Mouse (Mus musculus): ENCODE results near the gene Eaf1.
A peak's percentile ranks its signal among the peaks of the same experiment; 100 is the strongest.

The Eaf1 gene

GRCm38 (mm10) chr14:31509911-31510310, 15.7 kb downstream of the Eaf1 start:
- DNase-seq (ENCODE audit: low read depth, low spot score) = no peak

- no peak for DNase-seq (ENCODE audit: low read depth, low spot score)
Measured at GRCm38 (mm10) chr14:31510322-31510721, 16.1 kb downstream of the Eaf1 start.

GRCm38 (mm10) chr14:31515895-31516294, 21.7 kb downstream of the Eaf1 start:
- DNase-seq (ENCODE audit: low read depth, low spot score) = no peak

- DNase-seq (ENCODE audit: low read depth, low spot score) = peak; percentile 39
Measured at GRCm38 (mm10) chr14:31519165-31519564, 25.0 kb downstream of the Eaf1 start.

- no peak for DNase-seq (ENCODE audit: low read depth, low spot score)
Measured at GRCm38 (mm10) chr14:31521318-31521717, 27.1 kb downstream of the Eaf1 start.

GRCm38 (mm10) chr14:31525040-31525810, 31.0 kb downstream of the Eaf1 start:
- no peak for DNase-seq (ENCODE audit: low read depth, low spot score)

- no peak for DNase-seq (ENCODE audit: low read depth, low spot score)
Measured at GRCm38 (mm10) chr14:31530847-31531246, 36.6 kb downstream of the Eaf1 start.

- no peak for DNase-seq (ENCODE audit: low read depth, low spot score)
Measured at GRCm38 (mm10) chr14:31531506-31532148, 37.4 kb downstream of the Eaf1 start.

GRCm38 (mm10) chr14:31532656-31533055, 38.5 kb downstream of the Eaf1 start:
- DNase-seq (ENCODE audit: low read depth, low spot score) = no peak

GRCm38 (mm10) chr14:31537298-31537697, 43.1 kb downstream of the Eaf1 start:
- DNase-seq (ENCODE audit: low read depth, low spot score) = no peak

- DNase-seq (ENCODE audit: low read depth, low spot score) = no peak
Measured at GRCm38 (mm10) chr14:31543885-31544442, 49.8 kb downstream of the Eaf1 start.

- peak; percentile 48 for DNase-seq (ENCODE audit: low read depth, low spot score)
Measured at GRCm38 (mm10) chr14:31555021-31555420, 60.8 kb downstream of the Eaf1 start.

- DNase-seq (ENCODE audit: low read depth, low spot score) = no peak
Measured at GRCm38 (mm10) chr14:31555963-31556434, 61.8 kb downstream of the Eaf1 start.

- no peak for DNase-seq (ENCODE audit: low read depth, low spot score)
Measured at GRCm38 (mm10) chr14:31556526-31557260, 62.5 kb downstream of the Eaf1 start.

- no peak for DNase-seq (ENCODE audit: low read depth, low spot score)
Measured at GRCm38 (mm10) chr14:31557273-31557672, 63.1 kb downstream of the Eaf1 start.

GRCm38 (mm10) chr14:31557784-31558183, 63.6 kb downstream of the Eaf1 start:
- DNase-seq (ENCODE audit: low read depth, low spot score) = no peak

- DNase-seq (ENCODE audit: low read depth, low spot score) = no peak
Measured at GRCm38 (mm10) chr14:31559216-31559615, 65.0 kb downstream of the Eaf1 start.

Measured in ZHBTc4 (cell line).